Mouse (Mus musculus) neural tube, embryonic 14.5 days (tissue): ENCODE data around the gene Adprm. TPM values are rescaled to one million over a fixed set of nuclear protein-coding genes. Genes with fewer than 3 reads are reported as not detected.
"Not testable (repeated sequence)": the region's sequence is repeated elsewhere in the genome, so short reads cannot be mapped to it uniquely, and the experiment has no call there.

Experiments used
- ATAC-seq: fragments of 200-750 bp; cut with Nextera tagmentation; 2 replicates; pipeline ENCODE4 v1.8.0; 2017; ENCODE audit warnings: low read depth, mild to moderate bottlenecking, moderate TSS enrichment, moderate library complexity
- H3K27ac ChIP-seq: fragments of 300-500 bp; sonication (generic); 2 replicates; pipeline ENCODE4 v1.5.1; 2014; ENCODE audit warnings: low read depth, mild to moderate bottlenecking, control low read depth, low read length, moderate library complexity, mixed read lengths
- H3K27me3 ChIP-seq: fragments of 300-500 bp; sonication (generic); 2 replicates; pipeline ENCODE4 v1.6.1; 2014; ENCODE audit warnings: low read length; ENCODE audit not compliant: control insufficient read depth, insufficient read depth
- H3K36me3 ChIP-seq: fragments of 300-500 bp; sonication (generic); 2 replicates; pipeline ENCODE4 v1.6.1; 2014; ENCODE audit warnings: low read length, mixed read lengths; ENCODE audit not compliant: control insufficient read depth, insufficient read depth
- H3K4me1 ChIP-seq: fragments of 300-500 bp; sonication (generic); 2 replicates; pipeline ENCODE4 v1.6.1; 2014; ENCODE audit warnings: low read length; ENCODE audit not compliant: control insufficient read depth, insufficient read depth
- H3K4me2 ChIP-seq: fragments of 300-500 bp; sonication (generic); 2 replicates; pipeline ENCODE4 v1.6.1; 2014; ENCODE audit warnings: mild to moderate bottlenecking, low read depth, low read length, control low read depth
- H3K4me3 ChIP-seq: fragments of 300-500 bp; sonication (generic); 2 replicates; pipeline ENCODE4 v1.5.1; 2014; ENCODE audit warnings: low read depth, low read length, control low read depth, mixed read lengths
- H3K9ac ChIP-seq: fragments of 300-500 bp; sonication (generic); replicated peaks from 2 replicates; pipeline ENCODE4 v1.6.1; 2014; ENCODE audit warnings: low read depth, mild to moderate bottlenecking, control low read depth, low read length, mixed read lengths
- H3K9me3 ChIP-seq: fragments of 300-500 bp; sonication (generic); 2 replicates; pipeline ENCODE4 v1.6.1; 2016; ENCODE audit warnings: low read length; ENCODE audit not compliant: control insufficient read depth
- WGBS: fragments of 180-500 bp; shearing (Covaris S2); extraction: QIAGEN DNeasy Blood & Tissue Kit; methylation state at CpG from one replicate; pipeline ENCODE4 v1.1.7; 2014; 5-methylcytosine and 5-hydroxymethylcytosine counted together
- polyA plus RNA-seq: library from polyadenylated mRNA; unstranded; fragments of >200 nt; fragmentation: Nextera tagmentation; extraction: Ambion mirVana; gene quantifications from 2 replicates; pipeline ENCODE4 v1.2.1, GENCODE M21; 2014

The Adprm gene
- polyA plus RNA-seq, 1 experiment from 2014 or later, result 35.1 TPM

DNA sequence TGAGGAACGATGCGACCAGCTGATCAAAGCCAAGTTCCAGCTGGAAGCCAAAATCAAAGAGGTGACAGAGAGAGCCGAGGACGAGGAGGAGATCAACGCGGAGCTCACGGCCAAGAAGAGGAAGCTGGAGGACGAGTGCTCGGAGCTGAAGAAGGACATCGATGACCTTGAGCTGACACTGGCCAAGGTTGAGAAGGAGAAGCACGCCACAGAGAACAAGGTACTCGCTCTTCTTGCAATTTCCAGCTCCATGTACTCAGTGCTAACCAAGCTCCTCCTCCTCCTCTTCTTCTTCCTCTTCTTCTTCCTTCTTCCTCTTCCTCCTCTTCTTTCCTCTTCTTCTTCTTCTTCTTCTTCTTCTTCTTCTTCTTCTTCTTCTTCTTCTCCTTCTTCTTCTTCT lies 40.0 kb upstream of the Adprm start:
- not testable (repeated sequence) for H3K4me2 ChIP-seq, H3K9me3 ChIP-seq, H3K36me3 ChIP-seq, H3K27me3 ChIP-seq, ATAC-seq, H3K9ac ChIP-seq, H3K4me1 ChIP-seq, H3K27ac ChIP-seq, H3K4me3 ChIP-seq
- 95% methylated on average over 10 of the region's 12 CpGs for WGBS

DNA sequence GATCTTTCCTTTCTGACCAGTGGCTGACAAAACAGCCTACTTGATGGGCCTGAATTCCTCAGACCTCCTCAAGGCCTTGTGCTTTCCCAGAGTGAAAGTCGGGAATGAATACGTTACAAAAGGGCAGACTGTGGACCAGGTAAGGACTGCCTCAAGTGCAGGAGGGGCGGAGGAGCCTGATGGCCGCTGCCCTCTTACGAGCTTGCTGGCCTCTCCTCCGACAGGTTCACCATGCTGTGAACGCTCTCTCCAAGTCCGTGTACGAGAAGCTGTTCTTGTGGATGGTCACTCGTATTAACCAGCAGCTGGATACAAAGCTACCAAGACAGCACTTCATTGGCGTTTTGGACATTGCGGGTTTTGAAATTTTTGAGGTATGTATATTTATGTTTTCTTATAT lies 34.8 kb upstream of the Adprm start:
- no peak for ATAC-seq
- no peaks in the 10 kb centered on the region for H3K36me3 ChIP-seq
- 85% methylated on average over 12 of the region's 12 CpGs for WGBS
- H3K27ac ChIP-seq, result no peak overlapping the region
- no peak overlapping the region for H3K4me2 ChIP-seq
- no peaks in the 10 kb centered on the region for H3K9me3 ChIP-seq
- no peak overlapping the region for H3K9ac ChIP-seq
- H3K27me3 ChIP-seq, result no peaks in the 10 kb centered on the region
- no peak overlapping the region for H3K4me3 ChIP-seq
- no peaks in the 10 kb centered on the region for H3K4me1 ChIP-seq

DNA sequence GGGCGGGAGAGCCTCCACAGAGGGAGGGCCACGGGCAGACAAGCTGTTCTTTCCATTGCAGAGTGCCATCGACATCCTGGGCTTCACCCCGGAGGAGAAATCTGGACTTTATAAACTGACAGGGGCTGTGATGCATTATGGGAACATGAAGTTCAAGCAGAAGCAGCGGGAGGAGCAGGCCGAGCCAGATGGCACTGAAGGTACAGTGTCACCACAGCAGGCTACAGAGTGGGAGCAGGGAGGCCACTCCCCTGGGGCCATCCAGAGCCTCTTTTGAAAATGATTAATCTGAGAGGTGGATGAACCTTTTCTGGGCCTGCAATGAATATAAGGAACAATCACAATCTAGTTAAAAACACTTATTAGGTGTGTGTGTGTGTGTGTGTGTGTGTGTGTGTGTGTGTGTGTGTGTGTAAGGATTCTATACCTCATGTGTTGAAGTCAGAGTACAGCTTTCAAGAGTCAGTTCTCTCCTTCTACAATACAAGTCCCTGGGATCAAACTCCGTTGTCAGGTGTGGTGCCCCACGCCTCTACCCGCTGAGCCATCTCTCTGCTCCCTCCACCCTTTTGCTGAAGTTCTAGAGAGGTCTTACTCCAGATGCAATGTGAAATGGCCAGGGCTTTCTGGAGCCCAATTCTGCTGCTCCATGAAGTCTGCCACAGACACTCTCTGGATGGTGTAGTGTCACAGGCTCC lies 34.2 kb upstream of the Adprm start:
- WGBS, result 57% methylated on average over 9 of the region's 9 CpGs

DNA sequence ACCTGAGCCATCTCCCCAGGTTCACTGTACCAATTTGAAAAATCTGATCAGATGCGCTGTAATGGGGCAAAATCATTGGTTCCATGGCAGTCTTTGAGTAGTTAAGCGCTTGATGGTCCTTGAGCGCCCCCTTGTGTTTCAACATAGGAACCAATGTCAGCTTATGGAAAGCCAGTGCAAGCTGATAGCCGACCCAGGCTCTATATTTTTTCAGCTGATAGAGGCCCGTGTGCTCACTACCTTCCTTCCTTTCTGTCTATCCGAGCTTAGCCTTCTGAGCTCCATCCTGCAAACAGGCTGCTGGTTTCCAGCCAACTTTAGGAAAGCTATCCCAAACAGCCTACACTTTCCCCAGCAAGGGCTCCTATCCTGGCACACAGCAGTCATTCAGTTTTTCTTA lies 33.1 kb upstream of the Adprm start:
- Histone ChIP-seq H3K4me3 (no peak overlapping the region), H3K27ac (no peak overlapping the region), H3K9ac (no peak overlapping the region), H3K36me3 (no peaks in the 10 kb centered on the region), H3K4me1 (no peaks in the 10 kb centered on the region), H3K27me3 (no peaks in the 10 kb centered on the region), H3K9me3 (no peaks in the 10 kb centered on the region), H3K4me2 (no peak overlapping the region)
- no peak; the same call in 1 of the 2 replicates for ATAC-seq
- WGBS, result 6% methylated on average over 6 of the region's 6 CpGs

More for the DNA sequence above, 34.2 kb upstream of the Adprm start:
- no peak overlapping the region for H3K9ac ChIP-seq
- no peaks in the 10 kb centered on the region for H3K27me3 ChIP-seq
- H3K36me3 ChIP-seq, result no peaks in the 10 kb centered on the region
- no peaks in the 10 kb centered on the region for H3K4me1 ChIP-seq
- no peak overlapping the region for H3K4me2 ChIP-seq
- H3K27ac ChIP-seq, result no peak overlapping the region
- no peak overlapping the region for H3K4me3 ChIP-seq
- ATAC-seq, result no peak
- H3K9me3 ChIP-seq, result no peaks in the 10 kb centered on the region

DNA sequence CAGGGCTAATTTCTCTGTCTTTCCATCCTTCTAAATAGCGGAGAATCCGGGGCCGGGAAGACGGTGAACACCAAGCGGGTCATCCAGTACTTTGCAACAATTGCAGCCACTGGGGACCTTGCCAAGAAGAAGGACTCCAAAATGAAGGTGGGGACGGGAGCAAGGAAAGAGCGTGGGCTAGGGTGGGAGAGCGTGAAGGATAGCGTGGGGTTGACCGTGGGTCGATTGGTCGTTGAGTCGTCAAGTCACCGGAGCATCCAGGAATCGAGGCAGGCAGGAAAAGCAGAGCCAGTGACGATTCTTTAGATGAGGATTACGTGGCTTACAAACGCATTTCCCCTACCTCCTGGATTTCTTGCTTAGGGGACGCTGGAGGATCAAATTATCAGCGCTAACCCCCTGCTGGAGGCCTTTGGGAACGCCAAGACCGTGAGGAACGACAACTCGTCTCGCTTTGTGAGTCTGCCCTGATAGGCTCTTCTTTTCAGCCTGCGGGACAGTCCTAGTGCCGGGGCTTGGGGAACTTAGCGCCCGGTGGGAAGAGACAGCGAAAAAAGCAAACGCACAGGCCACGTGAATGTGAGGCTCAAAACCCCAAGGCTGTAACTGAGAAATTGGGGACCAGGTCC lies 31.4 kb upstream of the Adprm start:
- no peak overlapping the region for H3K9ac ChIP-seq
- H3K4me1 ChIP-seq, result no peaks in the 10 kb centered on the region
- no peak overlapping the region for H3K4me2 ChIP-seq
- H3K27ac ChIP-seq, result no peak overlapping the region
- 48% methylated on average over 32 of the region's 32 CpGs for WGBS
- no peaks in the 10 kb centered on the region for H3K36me3 ChIP-seq
- H3K27me3 ChIP-seq, result no peaks in the 10 kb centered on the region
- no peak overlapping the region for H3K4me3 ChIP-seq
- no peaks in the 10 kb centered on the region for H3K9me3 ChIP-seq
- no peak for ATAC-seq

DNA sequence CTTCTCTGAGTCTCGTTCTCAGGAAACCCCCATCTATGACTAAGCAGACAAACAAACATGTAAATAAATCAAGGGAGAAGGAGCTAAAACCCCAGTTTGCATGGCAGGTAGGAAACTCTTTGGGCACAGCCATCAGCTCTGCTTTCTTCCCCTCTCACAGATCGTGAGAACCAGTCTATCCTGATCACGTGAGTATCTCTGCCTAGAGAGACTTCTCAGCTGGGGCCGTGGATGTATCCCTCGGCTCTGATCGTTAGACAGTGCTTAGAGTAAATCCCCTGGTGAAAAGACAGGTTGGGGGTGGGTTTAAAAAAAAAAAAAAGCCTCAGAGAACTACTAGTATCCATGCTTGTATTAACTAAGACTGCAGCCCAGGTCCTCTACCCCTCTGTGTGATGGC lies 30.8 kb upstream of the Adprm start:
- Histone ChIP-seq H3K4me1 (no peaks in the 10 kb centered on the region), H3K9me3 (no peaks in the 10 kb centered on the region), H3K27me3 (no peaks in the 10 kb centered on the region), H3K36me3 (no peaks in the 10 kb centered on the region), H3K4me2 (no peak overlapping the region), H3K4me3 (no peak overlapping the region), H3K27ac (no peak overlapping the region), H3K9ac (no peak overlapping the region)
- no peak for ATAC-seq
- WGBS, result 66% methylated on average over 6 of the region's 6 CpGs

DNA sequence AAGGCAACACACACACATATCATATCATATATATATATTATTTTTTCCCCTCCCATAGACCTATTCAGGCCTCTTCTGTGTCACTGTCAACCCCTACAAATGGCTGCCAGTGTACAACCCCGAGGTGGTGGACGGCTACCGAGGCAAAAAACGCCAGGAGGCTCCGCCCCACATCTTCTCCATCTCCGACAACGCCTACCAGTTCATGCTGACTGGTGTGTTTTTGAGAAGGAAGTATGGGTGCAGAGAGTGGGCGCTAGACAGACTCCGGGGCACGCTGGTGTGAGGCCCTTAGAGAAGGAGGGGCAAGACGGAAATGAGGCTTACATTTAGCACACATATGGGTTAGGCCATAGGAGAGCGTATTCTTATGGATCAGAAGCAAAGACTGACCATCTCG lies 30.4 kb upstream of the Adprm start:
- H3K4me2 ChIP-seq, result no peak overlapping the region
- no peaks in the 10 kb centered on the region for H3K36me3 ChIP-seq
- H3K9me3 ChIP-seq, result no peaks in the 10 kb centered on the region
- 86% methylated on average over 13 of the region's 13 CpGs for WGBS
- no peak overlapping the region for H3K4me3 ChIP-seq
- ATAC-seq, result no peak
- H3K27ac ChIP-seq, result no peak overlapping the region
- H3K27me3 ChIP-seq, result no peaks in the 10 kb centered on the region
- no peak overlapping the region for H3K9ac ChIP-seq
- no peaks in the 10 kb centered on the region for H3K4me1 ChIP-seq

DNA sequence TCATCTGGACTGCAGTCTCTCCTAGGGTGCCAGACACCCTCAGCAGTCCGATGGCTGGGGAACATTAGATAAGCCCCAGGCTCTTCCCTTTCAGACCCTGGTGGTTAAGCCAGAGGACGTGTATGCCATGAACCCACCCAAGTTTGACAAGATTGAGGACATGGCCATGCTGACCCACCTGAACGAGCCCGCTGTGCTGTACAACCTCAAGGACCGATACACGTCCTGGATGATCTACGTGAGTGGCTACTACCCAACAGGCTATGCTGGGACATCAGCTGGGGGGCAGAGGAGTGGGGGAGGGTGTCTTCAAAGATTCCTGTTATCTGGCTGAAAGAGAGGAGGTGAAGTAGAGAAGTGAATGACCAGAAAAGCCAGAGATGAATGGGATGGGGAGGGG lies 29.8 kb upstream of the Adprm start:
- Histone ChIP-seq H3K36me3 (no peaks in the 10 kb centered on the region), H3K9ac (no peak overlapping the region), H3K9me3 (no peaks in the 10 kb centered on the region), H3K4me3 (no peak overlapping the region), H3K4me1 (no peaks in the 10 kb centered on the region), H3K4me2 (no peak overlapping the region), H3K27ac (no peak overlapping the region), H3K27me3 (no peaks in the 10 kb centered on the region)
- no peak for ATAC-seq
- WGBS, result 86% methylated on average over 7 of the region's 7 CpGs

DNA sequence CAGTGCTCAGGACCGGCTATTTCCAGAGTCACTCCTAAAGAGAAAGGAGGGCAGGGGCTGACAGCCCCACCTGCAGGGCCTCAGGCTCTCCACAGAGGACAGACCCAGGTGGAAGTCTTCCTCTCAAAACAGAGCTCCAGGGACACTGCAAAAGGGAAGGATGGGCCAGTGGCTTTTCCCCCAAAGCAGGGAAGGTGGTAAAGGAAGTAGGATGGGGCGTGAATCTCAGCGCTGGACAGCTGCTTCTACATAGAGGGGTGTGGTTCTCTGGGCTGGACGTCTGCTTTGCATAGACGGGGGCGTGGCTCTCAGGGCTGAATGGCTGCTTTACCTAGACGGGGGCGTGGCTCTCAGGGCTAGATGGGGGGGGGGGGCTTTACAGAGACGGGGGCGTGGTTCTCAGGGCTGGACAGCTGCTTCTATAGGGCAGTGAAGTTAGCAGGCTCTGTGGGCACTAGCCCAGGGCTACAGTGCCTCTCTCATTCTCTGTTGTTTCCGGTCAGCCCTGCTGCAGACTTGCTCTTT lies 28.8 kb upstream of the Adprm start:
- H3K9me3 ChIP-seq, result no peaks in the 10 kb centered on the region
- no peaks in the 10 kb centered on the region for H3K36me3 ChIP-seq
- no peaks in the 10 kb centered on the region for H3K27me3 ChIP-seq
- no peak overlapping the region for H3K4me2 ChIP-seq
- no peak overlapping the region for H3K27ac ChIP-seq
- H3K4me1 ChIP-seq, result no peaks in the 10 kb centered on the region
- WGBS, result 4% methylated on average over 11 of the region's 11 CpGs
- ATAC-seq, result peak; percentile 28; the same call in 1 of the 2 replicates
- no peak overlapping the region for H3K9ac ChIP-seq
- no peak overlapping the region for H3K4me3 ChIP-seq
